Mouse (Mus musculus) MEL (cell line): Measurements from ENCODE around the gene Acsbg1.

Experiments
- BHLHE40 ChIP-seq: IDR thresholded peaks from 2 replicates; pipeline ENCODE4 v1.6.1; 2012; ENCODE audit warnings: low read depth, mild to moderate bottlenecking, inconsistent platforms, low read length, improper control_type of control experiment, borderline replicate concordance
- CTCF ChIP-seq, 3 experiments: IDR thresholded peaks in 2 of 3; conservative IDR thresholded peaks in 1 of 3; 2 replicates each; pipeline ENCODE4 v1.5.1; 2011 to 2012; ENCODE audit warnings: low read length in 3 of 3, low read depth in 2 of 3, mild to moderate bottlenecking in 2 of 3, improper control_type of control experiment in 1 of 3, inconsistent platforms in 1 of 3, mixed read lengths in 1 of 3, moderate library complexity in 1 of 3; ENCODE audit not compliant: control insufficient read depth in 1 of 3, insufficient read depth in 1 of 3, poor library complexity in 1 of 3, severe bottlenecking in 1 of 3
- ETS1 ChIP-seq: IDR thresholded peaks from 2 replicates; pipeline ENCODE4 v1.6.1; 2012; ENCODE audit warnings: low read depth, mild to moderate bottlenecking, inconsistent platforms, low read length, improper control_type of control experiment, moderate library complexity
- MAFK ChIP-seq: IDR thresholded peaks from 2 replicates; pipeline ENCODE4 v1.6.1; 2011; ENCODE audit warnings: low read depth, mild to moderate bottlenecking, low read length, improper control_type of control experiment, borderline replicate concordance
- MAX ChIP-seq: IDR thresholded peaks from 2 replicates; pipeline ENCODE4 v1.6.1; 2011; ENCODE audit warnings: low read length, improper control_type of control experiment
- POLR2A ChIP-seq, 2 experiments: IDR thresholded peaks; 2 replicates each; pipeline ENCODE4 v1.6.1; 2011 to 2012; ENCODE audit warnings: low read length in 2 of 2, mild to moderate bottlenecking in 2 of 2, control low read depth in 1 of 2, improper control_type of control experiment in 1 of 2, low read depth in 1 of 2, moderate library complexity in 1 of 2; ENCODE audit not compliant: control insufficient read depth in 1 of 2, insufficient read depth in 1 of 2, poor library complexity in 1 of 2
- RAD21 ChIP-seq: IDR thresholded peaks from 2 replicates; pipeline ENCODE4 v1.6.1; 2011; ENCODE audit warnings: mild to moderate bottlenecking, low read depth, low read length, improper control_type of control experiment
- USF2 ChIP-seq, 2 experiments: IDR thresholded peaks; 2 replicates each; pipeline ENCODE4 v1.6.1; 2011 to 2012; ENCODE audit warnings: improper control_type of control experiment in 2 of 2, low read length in 2 of 2, borderline replicate concordance in 1 of 2, inconsistent platforms in 1 of 2, low read depth in 1 of 2, mild to moderate bottlenecking in 1 of 2; ENCODE audit not compliant: insufficient read depth in 1 of 2
- ZC3H11A ChIP-seq: IDR thresholded peaks from 2 replicates; pipeline ENCODE4 v1.6.1; 2012; ENCODE audit warnings: low read depth, mild to moderate bottlenecking, inconsistent platforms, low read length, improper control_type of control experiment
- ZMIZ1 ChIP-seq: IDR thresholded peaks from 2 replicates; pipeline ENCODE4 v1.6.1; 2012; ENCODE audit warnings: low read depth, mild to moderate bottlenecking, inconsistent platforms, low read length, improper control_type of control experiment, moderate library complexity

DNA sequence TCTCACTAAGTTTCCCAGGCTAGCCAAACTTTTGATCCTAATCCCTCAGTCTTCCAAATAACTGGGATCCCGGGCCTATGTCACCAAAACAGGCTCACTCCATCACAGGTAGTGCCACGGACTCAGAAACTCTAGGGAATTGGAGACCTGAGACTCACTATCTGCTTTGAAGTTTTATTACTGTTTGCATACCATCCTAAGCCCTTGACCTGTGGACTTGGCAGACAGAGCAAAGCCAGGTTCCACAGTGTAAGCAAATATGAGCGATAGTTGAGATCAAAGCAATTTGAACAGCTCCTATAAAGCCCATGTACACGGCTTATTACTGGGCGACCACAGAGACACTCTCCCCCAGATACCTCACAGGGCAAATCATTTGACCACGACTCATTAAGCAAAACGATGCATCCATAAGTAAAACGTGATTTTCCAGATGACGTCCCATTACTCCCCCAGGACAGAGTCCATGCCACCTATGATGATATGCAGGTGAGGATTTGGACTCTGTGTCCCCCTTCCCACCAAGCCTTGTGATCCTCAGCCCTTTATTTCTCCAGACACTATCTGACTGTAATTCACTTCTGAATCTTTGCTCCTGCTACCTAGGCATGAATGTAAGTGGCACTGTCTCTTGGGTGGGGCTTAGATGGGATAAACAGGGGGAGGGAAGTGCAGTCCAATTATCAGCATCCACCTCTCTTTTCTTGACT, 90.4 kb downstream of the Acsbg1 start:
- no peak for TF ChIP-seq BHLHE40
- TF ChIP-seq ETS1: no peak
- TF ChIP-seq POLR2A (IDR thresholded peaks at IDR 0.05; ENCODE audit: control insufficient read depth in 1 of 2, insufficient read depth in 1 of 2, low read depth in 1 of 2, low read length in 2 of 2, poor library complexity in 1 of 2): no peak
- TF ChIP-seq CTCF (IDR thresholded peaks at IDR 0.05 in 2 of 3, conservative IDR thresholded peaks at IDR 0.05 in 1 of 3; ENCODE audit: control insufficient read depth in 1 of 3, insufficient read depth in 1 of 3, low read depth in 2 of 3, low read length in 3 of 3, poor library complexity in 1 of 3, severe bottlenecking in 1 of 3): no peak
- no peak for TF ChIP-seq ZMIZ1
- TF ChIP-seq RAD21: no peak
- TF ChIP-seq ZC3H11A: no peak
- no peak for TF ChIP-seq MAFK
- TF ChIP-seq MAX: no peak
- TF ChIP-seq USF2 (IDR thresholded peaks at IDR 0.05; ENCODE audit: borderline replicate concordance in 1 of 2, insufficient read depth in 1 of 2, low read depth in 1 of 2, low read length in 2 of 2): no peak
